Mouse (Mus musculus): ENCODE data around the gene Smug1.

DNA sequence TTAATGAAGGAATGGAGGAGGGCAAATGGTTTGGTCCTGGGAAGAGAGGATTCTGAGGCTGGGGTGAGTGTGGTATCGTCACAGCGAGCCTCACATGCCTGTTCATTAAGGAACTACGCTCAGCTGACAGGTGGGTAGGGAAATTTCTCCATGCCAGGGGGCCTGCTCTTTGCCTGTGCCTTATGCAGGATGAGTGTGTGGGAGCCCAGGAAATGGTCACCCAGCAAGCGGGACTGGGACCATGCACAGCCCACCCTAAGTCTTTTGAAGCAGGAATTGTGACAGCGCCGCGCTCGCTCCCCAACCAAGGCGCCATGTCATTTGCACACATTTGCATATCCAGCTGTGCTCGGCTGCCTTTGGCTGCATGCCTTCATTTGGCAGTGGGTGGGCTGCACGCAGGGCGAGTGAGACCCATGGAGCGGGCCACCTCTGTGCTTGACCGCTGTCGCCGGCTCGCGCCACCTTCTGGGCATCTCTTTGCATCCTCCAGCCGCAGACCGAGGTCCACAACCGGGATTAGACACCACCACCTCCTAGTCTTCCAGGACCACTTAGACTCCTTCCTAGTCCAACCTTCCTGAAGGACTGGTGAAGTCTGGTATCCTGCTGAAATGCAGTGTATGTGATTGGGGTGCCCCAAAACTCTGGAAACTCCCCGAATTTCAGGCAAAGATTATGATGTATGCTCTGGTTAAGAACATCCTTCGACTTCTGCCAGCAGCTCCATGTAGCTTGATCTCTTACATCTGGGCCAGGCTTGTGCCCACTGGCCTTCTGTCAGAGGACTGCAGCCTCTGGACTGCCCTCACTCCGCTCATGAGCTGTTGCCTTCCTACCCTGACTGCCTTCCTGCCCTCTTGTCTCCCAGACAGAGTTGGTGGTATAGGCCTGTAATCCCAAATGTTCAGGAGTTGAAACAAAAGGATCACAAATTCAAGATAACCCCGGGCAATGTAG, 17.0 kb upstream of the Smug1 start:
- TF ChIP-seq EP300 (IDR thresholded peaks at IDR 0.05) (no peak), CTCF (IDR thresholded peaks at IDR 0.05) (peak; percentile 49)

Data from lung, postnatal 0 days (tissue).